Mouse (Mus musculus) thymus, postnatal 14 days (tissue): ENCODE measurements at regions not wholly inside any gene's neighbourhood (a gene's known extent, or its start where the extent isn't known, plus 50 kb on each side); places are given as distances from the start of the nearest gene placed in this dataset.
A peak's percentile ranks its signal among the peaks of the same experiment; 100 is the strongest.

Experiments used
- DNase-seq: peaks from one replicate; pipeline ENCODE4 v3.0.0; 2021

DNA sequence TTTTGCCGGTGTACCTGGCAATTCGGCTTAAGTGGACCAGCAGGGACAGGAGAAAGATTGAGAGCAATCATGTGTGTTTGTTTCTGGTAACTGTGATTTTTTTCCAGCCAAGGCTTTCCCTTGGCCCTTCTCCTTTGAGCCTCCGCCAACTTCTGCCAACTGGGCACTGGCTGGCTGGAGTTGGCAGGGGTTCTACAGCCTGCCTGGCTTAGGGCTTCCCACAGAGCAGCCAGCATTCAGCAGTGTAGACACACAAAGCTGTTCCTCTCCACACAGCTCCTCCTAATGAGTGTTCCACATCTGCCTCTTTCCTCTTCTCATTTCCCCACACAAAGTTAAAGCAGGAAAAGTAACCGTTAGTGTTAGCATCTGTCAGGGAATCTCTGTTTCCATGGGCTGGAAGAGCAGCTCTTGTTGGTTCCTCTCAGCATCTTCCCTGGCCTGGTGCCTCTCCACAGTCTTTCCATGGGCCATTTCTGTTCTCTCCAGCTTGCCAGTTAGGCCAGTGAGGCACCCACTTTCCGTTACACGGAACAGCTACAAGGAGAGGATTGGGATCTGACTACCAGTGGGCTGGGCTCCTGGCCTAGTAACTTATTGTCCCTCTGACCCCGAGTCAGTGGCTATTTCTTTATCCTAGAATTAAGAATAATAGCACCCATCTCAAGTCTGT is 68.0 kb upstream of the Rbm24 start:
- DNase-seq: no peak

DNA sequence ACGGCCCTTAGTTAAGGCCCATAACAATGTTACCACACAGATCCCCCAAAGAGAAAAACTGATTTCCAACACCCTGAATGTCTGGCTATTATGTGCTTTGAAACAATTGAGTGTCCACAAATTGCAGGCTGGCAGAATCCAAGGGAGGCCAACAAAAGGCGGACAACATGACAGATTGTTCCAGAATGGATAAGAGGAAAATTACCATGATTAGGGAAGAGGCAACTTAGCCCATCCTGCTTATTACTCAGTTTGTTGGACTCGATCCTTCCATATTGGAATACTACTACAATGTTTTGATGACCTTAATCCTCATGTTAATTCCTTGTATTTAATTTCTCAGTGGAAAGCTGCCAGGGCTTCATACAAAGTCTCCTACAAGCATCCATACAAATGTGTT is 62.9 kb upstream of the Rbm24 start:
- DNase-seq: no peak

DNA sequence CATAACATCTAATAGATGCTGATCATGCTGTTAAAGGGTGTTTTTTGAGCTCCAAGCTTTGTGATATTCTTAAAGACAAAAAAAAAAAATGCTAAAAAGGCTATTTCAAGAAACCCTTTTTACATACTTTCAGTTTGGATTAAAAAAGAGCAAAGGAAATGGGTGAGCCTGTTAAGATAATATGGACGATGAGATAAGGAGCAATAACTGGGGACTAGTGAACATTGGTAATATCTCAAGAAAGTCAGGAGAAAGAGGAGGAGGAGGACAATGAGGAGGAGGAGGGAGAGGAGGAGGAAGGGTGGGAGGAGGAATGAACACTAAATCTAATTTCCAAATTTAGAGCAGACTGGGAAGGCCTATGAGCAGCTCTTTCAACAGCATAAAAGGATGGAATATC is 62.3 kb upstream of the Rbm24 start:
- no peak for DNase-seq

DNA sequence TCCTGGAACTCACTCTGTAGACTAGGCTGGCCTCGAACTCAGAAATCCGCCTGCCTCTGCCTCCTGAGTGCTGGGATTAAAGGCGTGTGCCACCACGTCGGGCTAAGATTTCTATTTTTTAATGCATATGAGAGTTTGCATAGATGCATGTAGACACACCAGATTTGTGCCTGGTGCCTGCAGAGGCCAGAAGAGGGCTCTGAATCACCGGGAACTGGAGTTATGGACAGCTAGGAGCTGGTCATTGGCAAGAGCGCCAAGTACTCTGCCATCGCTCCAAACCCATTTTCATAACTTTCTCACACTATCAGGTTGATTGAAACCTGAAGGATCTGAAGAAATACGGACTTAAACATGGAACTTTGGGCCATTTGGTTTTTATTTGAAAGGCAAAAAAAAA is 61.2 kb upstream of the Rbm24 start:
- no peak for DNase-seq

DNA sequence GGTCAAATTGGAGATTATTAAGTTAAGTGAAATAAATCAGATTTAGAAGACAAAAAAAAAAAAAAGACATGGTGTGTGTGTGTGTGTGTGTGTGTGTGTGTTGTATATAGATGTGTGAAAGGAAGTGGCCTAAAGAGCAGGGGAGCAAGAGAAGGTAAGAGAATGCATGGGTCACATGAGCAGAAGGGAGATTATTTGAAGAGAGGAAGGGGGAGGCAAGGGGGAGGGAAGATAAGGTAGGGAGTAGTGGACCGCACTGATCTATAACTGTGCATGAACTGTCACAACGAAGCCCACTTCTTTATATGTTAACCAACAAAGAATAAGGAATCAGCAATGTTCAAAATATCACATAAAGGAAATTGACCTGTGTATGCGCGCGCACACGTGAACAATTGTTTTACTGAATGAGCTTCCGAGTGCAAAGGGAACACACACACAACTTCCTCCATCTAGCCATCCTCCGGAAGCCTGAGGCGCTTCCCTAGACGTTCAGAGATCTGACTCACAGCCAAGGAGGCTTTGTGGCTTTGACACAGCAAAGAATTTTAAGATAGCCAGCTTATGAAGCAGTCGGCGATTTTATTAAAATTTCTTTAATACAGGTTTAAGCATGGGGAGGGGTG is 57.6 kb upstream of the Rbm24 start:
- DNase-seq: peak; percentile 50

DNA sequence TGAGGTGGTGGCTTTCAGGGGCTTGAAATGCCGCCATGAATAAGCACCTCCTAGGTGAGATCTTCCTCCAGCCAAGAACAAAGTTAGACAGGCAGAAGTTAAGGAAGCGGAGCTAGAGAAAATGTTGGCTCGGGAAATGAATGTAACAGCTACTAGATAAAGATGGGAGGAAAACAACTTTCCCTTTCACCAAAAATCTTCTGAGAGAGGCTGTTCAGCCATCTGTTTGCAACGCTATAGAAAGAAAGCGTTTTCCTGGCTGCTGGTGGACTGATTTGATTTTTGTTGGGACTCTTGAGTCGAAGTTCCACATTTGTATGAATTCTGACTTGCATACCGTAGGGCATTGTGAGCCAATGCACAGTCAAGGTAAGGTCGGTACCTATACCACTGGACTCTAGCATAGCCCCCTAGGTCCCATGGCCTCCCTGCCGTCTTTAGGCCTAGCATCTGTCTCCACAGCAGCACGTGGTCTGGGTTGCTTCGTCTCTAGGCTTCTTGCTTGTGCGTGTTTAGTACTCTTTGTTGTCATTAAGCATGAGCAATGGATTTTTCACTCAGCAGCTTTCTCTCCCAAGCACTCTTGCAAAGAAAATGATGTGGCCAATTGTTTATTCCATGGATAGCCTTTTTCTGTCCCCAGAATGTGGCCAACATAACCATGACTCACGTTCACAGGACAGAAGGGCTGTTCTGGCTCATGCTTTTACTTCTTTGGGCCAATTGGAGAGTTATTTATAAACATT is 54.6 kb upstream of the Rbm24 start:
- no peak for DNase-seq

DNA sequence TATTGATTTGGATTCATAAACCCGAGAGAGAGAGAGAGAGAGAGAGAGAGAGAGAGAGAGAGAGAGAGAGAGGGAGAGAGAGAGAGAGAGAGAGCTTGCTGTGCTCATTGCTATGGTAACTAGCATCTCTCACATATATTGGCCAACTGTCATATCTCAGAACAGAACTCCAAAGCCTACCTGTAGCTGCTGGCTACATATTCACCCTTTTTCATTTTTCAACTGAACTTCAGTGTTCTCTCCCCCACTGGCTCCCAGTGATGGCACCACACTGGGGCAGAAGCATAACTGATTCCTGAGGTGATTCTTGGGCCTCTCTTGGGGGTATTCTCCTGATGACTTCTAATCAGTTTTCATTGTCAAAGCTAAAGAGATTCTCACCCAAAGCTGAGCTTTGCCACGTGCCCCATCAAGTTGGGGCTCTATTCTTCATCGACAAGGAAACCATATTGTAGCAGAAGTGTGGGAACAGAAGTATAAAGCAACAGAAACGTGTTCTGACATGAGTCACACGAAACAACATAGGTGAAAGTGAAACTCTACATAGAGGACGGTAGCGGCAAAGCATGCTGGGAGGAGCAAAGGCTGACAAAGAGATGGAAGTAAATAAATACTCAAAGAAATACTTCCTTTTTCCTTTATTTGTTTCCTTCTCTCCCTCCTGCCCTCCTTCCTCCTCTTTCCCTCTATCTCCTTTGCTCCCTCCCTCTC is 53.9 kb upstream of the Rbm24 start:
- DNase-seq: no peak

DNA sequence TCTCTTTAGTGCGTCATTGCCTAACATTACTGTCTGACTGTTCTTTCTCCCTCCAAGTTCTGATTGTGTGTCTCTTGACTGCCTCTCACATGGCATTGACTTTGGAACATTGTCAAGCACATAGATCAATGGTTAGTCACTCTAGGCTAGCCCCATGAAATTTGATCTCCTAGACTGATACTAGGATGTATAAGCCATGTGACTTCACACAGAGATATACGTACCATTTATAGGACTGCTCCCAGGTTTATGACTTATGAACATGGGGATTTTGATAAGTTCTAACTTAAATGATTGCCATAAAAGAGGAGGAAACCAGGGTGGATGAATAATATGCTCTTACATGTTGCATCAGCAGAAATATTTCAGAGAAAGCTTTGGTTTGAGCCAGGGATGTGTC is 52.9 kb upstream of the Rbm24 start:
- no peak for DNase-seq
